Mouse (Mus musculus) ovary, adult 2 months (tissue): ENCODE measurements around the gene Padi6. TPM values are rescaled to one million over a fixed set of nuclear protein-coding genes. Genes with fewer than 3 reads are reported as not detected.

Experiments used
- polyA plus RNA-seq: library from polyadenylated mRNA; depleted of rRNA; stranded (reverse); fragments of >200 nt; gene quantifications from 2 replicates; pipeline ENCODE4 v1.2.3, GENCODE M21; 2012; rRNA removed

The Padi6 gene
- polyA plus RNA-seq = 80.5 and 96.4 TPM in 2 replicates

DNA sequence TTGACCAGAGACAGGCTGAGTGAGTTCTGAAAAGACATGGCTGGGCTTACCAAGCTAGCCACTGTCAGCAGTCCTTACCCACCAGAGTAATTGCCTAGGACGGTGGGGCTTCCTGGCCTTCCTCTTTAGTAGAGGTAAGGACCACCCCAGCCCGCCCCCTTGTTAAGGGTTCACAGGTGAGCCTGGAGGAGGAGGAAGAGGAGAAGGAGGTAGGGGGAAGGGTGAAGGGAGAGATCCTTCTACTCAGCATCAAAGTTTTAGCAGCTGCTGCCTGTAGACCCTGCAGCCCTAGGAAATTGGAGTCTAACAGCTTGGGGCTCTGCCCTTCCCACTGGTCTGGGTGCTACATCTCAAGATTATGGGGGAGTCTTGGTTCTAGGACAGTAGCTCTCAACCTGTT lies at the start of gene Padi6:
Gene Padi6 (minus strand): TSS at position 101 of the 400 bp plus-strand sequence.

DNA sequence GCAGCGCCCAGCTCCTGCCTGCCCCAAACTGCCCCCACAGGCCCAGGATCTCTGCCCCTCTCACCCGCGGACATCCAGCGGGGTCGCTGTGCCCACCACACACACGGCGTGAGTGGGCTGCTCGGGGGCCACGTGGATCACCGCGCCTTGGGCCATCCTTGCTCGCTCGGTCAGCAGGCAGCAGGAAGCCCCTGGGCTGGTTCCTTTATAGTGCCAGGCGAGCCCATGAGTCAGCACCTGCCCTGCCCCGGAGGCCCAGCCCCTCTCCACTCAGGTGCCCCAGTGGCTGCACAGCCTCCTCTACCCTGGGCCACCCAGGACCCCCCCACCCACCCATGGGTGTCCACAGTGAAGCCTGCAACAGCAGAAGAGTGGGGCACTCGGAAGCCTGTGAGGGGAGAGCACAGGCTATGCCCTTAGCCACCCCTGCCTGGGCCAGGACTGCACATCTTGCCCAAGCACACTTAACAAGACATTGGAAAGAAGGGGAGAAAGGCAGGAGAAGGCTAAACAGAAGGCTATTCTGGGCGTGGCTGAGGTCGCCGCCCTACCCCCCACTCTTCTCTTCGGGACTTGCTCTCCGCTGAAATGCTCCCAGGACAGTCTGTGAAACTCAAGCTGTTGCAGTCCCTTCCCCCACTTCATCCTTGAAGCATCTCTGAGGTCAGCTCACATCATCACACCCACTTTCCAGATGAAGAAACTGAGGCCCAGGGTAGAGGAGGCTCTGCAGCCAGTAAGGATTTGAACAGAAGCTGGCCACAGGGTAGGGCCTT lies 31.8 kb upstream of the Padi6 start, which contains the start of gene Padi4:
Gene Padi4 (minus strand): TSS at position 212 of the 776 bp plus-strand sequence.

DNA sequence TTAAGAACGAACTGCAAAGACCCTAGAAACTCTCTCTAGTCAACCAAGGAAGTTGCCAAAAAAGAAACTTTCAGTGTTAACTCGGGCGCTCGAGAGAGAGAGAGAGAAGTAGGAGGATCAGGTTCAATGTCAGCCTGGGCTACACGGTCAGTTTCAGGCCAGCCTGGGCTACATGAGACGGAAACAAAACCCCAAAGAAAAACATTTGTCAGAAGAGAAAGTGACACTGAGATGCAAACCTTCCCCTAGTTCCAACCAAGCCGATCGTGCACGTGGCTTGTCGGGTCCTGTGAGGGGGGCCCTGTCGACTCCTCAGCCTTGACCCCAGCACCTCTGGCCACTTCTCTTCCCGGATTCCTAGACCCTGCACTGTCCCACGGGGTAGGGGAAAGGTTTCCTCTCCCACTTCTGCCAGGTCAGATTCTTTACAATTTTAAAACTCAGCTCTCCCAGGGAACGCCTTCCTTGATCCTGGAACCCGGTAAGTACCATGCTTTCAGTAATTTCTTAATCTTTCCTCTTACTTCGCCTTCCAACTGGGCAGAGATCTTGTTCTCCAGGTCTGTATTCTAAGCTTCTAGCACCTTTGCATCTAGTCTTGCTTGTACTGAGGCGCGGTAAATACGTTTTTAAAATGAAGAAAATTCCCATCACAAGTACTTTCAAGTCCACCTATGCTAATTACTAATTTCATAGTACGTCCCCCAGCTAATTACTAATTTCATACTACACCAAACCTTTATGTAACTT lies 42.0 kb downstream of the Padi6 start, which contains the start of gene Rcc2:
Gene Rcc2 (plus strand): TSS at position 273 of the 750 bp plus-strand sequence.

Other genes with a start within 250 kb of the Padi6 start
- gene Arhgef10l, start 76.6 kb downstream of the Padi6 start, polyA plus RNA-seq = 45.7 and 56.8 TPM in 2 replicates
- gene Rcc2, start 42.1 kb downstream of the Padi6 start, polyA plus RNA-seq = 94.8 and 110 TPM in 2 replicates
- 5.9 and 8.1 TPM in 2 replicates for gene Padi4, start 31.6 kb upstream of the Padi6 start, polyA plus RNA-seq
- 0.17 and 0.28 TPM in 2 replicates for gene Padi3, start 68.0 kb upstream of the Padi6 start, polyA plus RNA-seq
- 16.9 and 52.4 TPM in 2 replicates for gene Padi1, start 103.1 kb upstream of the Padi6 start, polyA plus RNA-seq
- 8.2 and 25.6 TPM in 2 replicates for gene Padi2, start 163.7 kb upstream of the Padi6 start, polyA plus RNA-seq
- gene Sdhb, start 218.6 kb upstream of the Padi6 start, polyA plus RNA-seq = 191 and 217 TPM in 2 replicates
- gene Atp13a2, start 244.2 kb upstream of the Padi6 start, polyA plus RNA-seq = 280 and 314 TPM in 2 replicates